8 mouse cellular contexts compared by ENCODE assay signal in the genomic region with DNA sequence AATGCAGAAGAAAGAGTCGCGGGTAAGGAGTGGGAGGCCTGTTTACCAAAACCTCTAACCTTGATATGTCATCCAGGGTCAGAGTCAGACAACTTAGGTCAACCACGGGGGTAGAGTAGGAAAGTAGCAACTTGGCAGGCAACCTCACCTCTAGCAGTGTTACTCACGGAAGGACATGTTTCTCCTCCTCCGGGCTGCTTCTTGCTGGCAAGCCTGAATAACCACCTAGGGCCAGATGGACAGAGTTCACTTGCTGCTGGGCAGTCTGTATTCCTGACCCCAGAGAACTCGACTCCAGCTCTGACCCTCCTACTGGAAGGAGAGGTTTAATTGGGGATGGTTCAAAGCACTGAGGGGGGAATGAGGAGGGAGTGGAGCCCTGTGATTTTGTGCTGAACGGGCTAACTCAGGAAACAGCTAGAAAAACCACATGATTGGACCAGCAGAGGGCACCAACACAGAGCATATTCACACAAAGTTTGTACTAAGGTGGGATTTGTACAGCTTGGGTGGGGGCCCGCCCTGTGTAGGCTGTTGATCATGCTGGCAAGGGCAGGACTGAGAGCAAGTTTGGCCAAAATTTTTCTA. TPM values are rescaled to one million over a fixed set of nuclear protein-coding genes. Genes with fewer than 3 reads are reported as not detected.
A peak's percentile ranks its signal among the peaks of the same experiment; 100 is the strongest.
DNase-seq lines count a peak whose midpoint lies in the region; ATAC-seq lines count a peak whose summit lies in the region.
"Had no signal": no experiment of that assay in that cellular context is flagged by ENCODE, and none has a peak within 500 bp of the region (broad histone marks: within the 10 kb centered on the region; RNA-seq: fewer than 3 reads in every experiment).

No protein-coding gene starts in this region.

- no peaks in the 10 kb centered on the region for H3K9me3 ChIP-seq in stomach, embryonic 16.5 days (replicated peaks; ENCODE audit: control insufficient read depth, low read length)

- H3K27me3 ChIP-seq in stomach, embryonic 16.5 days (ENCODE audit: control insufficient read depth, insufficient read depth, low read length), result no peaks in the 10 kb centered on the region

- no peaks in the 10 kb centered on the region for H3K36me3 ChIP-seq in stomach, embryonic 16.5 days (ENCODE audit: control insufficient read depth, insufficient read depth, low read length)

- H3K9ac ChIP-seq in stomach, embryonic 16.5 days (ENCODE audit: low read length), result no peak overlapping the region

- ATAC-seq in stomach, embryonic 16.5 days (ENCODE audit: insufficient read depth, low FRiP score), result peak; percentile 19; the same call in 1 of the 2 replicates

- no peak overlapping the region for H3K27ac ChIP-seq in stomach, embryonic 16.5 days (ENCODE audit: low read length)

- WGBS in stomach, embryonic 16.5 days, result 29% methylated on average over 8 of the region's 8 CpGs

- no peak overlapping the region for H3K4me2 ChIP-seq in stomach, embryonic 16.5 days (ENCODE audit: low read depth, low read length)

- DNase-seq in urinary bladder, postnatal 14 days (ENCODE audit: low spot score), result peak; percentile 52
- no peak for DNase-seq in urinary bladder, adult 2 months (ENCODE audit: low spot score)
- peak; percentile 38 for DNase-seq in adrenal gland, postnatal 25 days
- peak; percentile 21 to 41 for DNase-seq in frontal cortex, postnatal 36 days (ENCODE audit: low spot score in 2 of 2)
- peak; percentile 79 for DNase-seq in kidney, postnatal 10 days
- peak; percentile 67 for DNase-seq in lung, postnatal 10 days

- H3K4me1 ChIP-seq in stomach, embryonic 16.5 days (ENCODE audit: control insufficient read depth, insufficient read depth, low read length), result no peaks in the 10 kb centered on the region

- H3K4me3 ChIP-seq in stomach, embryonic 16.5 days (replicated peaks; ENCODE audit: low read length), result no peak overlapping the region

RNA-seq across cellular contexts. Expression of gene Slc12a7, which starts 9.7 kb away (rescaled TPM):
- polyA plus RNA-seq in urinary bladder, adult 2 months (2012; rRNA removed), result 105 and 110 TPM in 2 replicates
- 40.0 and 48.2 TPM in 2 replicates for total RNA-seq in adrenal gland, postnatal 25 days (2021)
- 22.8 and 26.1 TPM in 2 replicates for polyA plus RNA-seq in stomach, embryonic 16.5 days (2015; fragmentation: Nextera tagmentation; extraction: Ambion mirVana)

RNA-seq across cellular contexts. Expression of gene Slc6a19, which starts 18.5 kb away (rescaled TPM):
- polyA plus RNA-seq in urinary bladder, adult 2 months (2012; rRNA removed), result 0.07 and 0.12 TPM in 2 replicates
- 0.24 and 0.36 TPM in 2 replicates for total RNA-seq in adrenal gland, postnatal 25 days (2021)
- 3.3 and 3.4 TPM in 2 replicates for polyA plus RNA-seq in stomach, embryonic 16.5 days (2015; fragmentation: Nextera tagmentation; extraction: Ambion mirVana)

RNA-seq across cellular contexts. Expression of gene Slc6a18, which starts 45.4 kb away (rescaled TPM):
- polyA plus RNA-seq in urinary bladder, adult 2 months (2012; rRNA removed), result 0.68 and 1.0 TPM in 2 replicates
- total RNA-seq in adrenal gland, postnatal 25 days (2021), result not detected in 2 replicates
- polyA plus RNA-seq in stomach, embryonic 16.5 days (2015; fragmentation: Nextera tagmentation; extraction: Ambion mirVana), result not detected in 2 replicates
- polyA plus RNA-seq: frontal cortex, adult 2 months had no signal
